Mouse (Mus musculus) layer of hippocampus, adult 18-20 months (tissue): Measurements from ENCODE around the gene Il10ra. TPM values are rescaled to one million over a fixed set of nuclear protein-coding genes. Genes with fewer than 3 reads are reported as not detected.

Source experiments
- DNase-seq, 2 experiments: peaks; one replicate each; pipeline ENCODE4 v3.0.0; 2022; ENCODE audit warnings: low spot score in 2 of 2
- microRNA-seq, 2 experiments: library from miRNA; unstranded; fragments of <30 nt; microRNA quantifications; one replicate each; pipeline ENCODE4 v1.2.0; 2021
- total RNA-seq, 2 experiments: library from RNA; stranded (reverse); gene quantifications; 2 replicates each; pipeline ENCODE4 v1.2.3; 2021

Gene Il10ra
- total RNA-seq, 2 experiments from 2014 or later, result 2.4 to 2.8 TPM

GRCm38 (mm10) chr9:45205143-45205542 is 63.8 kb downstream of the Il10ra start:
- DNase-seq, result no peak

Small RNAs within 50 kb of the gene (microRNA-seq; reads per million reads assigned to microRNA genes)
- 0 reads per million in 2 experiments for gene Mir7086

Other genes with a start within 250 kb of the Il10ra start
- under 1 TPM; 0.43 to 0.67 TPM for gene Mpzl2, start 229.3 kb downstream of the Il10ra start, total RNA-seq
- 1 to 10 TPM; 4.2 to 5.7 TPM for gene Mpzl3, start 214.0 kb downstream of the Il10ra start, total RNA-seq
- gene Jaml, start 190.0 kb downstream of the Il10ra start, total RNA-seq, result under 1 TPM; 0.32 to 0.84 TPM
- gene Scn2b, start 151.4 kb downstream of the Il10ra start, total RNA-seq, result 100 to 1,000 TPM; 261 to 264 TPM
- gene Scn4b, start 130.8 kb downstream of the Il10ra start, total RNA-seq, result 10 to 100 TPM; 12.9 to 15.5 TPM
- under 1 TPM; 0.22 to 0.81 TPM for gene BC049352, start 87.1 kb downstream of the Il10ra start, total RNA-seq
- not detected for gene Tmprss4, start 65.1 kb downstream of the Il10ra start, total RNA-seq
- not detected for gene Tmprss13, start 50.0 kb upstream of the Il10ra start, total RNA-seq
- 100 to 1,000 TPM in 1 of 2 experiments, 10 to 100 TPM in 1; 81.1 to 111 TPM for gene Fxyd6, start 101.0 kb upstream of the Il10ra start, total RNA-seq
- gene Fxyd2, start 130.5 kb upstream of the Il10ra start, total RNA-seq, result 1 to 10 TPM; 7.8 to 8.0 TPM
- gene Dscaml1, start 157.5 kb upstream of the Il10ra start, total RNA-seq, result 10 to 100 TPM; 81.6 to 85.3 TPM